In genomic region chr9:63613569-63613968, GRCm38 (mm10) we compare ENCODE assay signal across 9 mouse cellular contexts. TPM values are rescaled to one million over a fixed set of nuclear protein-coding genes. Genes with fewer than 3 reads are reported as not detected.
DNase-seq lines count a peak whose midpoint lies in the region; ATAC-seq lines count a peak whose summit lies in the region.
"Had no signal": no experiment of that assay in that cellular context is flagged by ENCODE, and none has a peak within 500 bp of the region (broad histone marks: within the 10 kb centered on the region; RNA-seq: fewer than 3 reads in every experiment).

No protein-coding gene starts in this region.

- peaks cover 28% of the 10 kb centered on the region for H3K36me3 ChIP-seq in liver, embryonic 12.5 days
- H3K36me3 ChIP-seq in hindbrain, embryonic 14.5 days (replicated peaks; ENCODE audit: control insufficient read depth, insufficient read depth): peaks cover 20% of the 10 kb centered on the region

- no peak for ATAC-seq in liver, embryonic 12.5 days
- ATAC-seq in hindbrain, embryonic 14.5 days (ENCODE audit: low FRiP score): no peak
- ATAC-seq in megakaryocyte-erythroid progenitor cell, adult 5-6 weeks (replicated peaks; ENCODE audit: low FRiP score, low TSS enrichment, poor library complexity, severe bottlenecking): peak; percentile 56

- no peak for DNase-seq in liver
- no peak for DNase-seq in hindbrain, embryonic 14.5 days (ENCODE audit: low spot score)
- no peak for DNase-seq in yolk sac, embryonic 10.5 days (ENCODE audit: low spot score)
- DNase-seq in adrenal gland, adult 2 months: no peak
- DNase-seq: cerebellum, adult 9-10 months had no signal

- 45% methylated on average over 1 of the region's 1 CpGs for WGBS in liver, embryonic 12.5 days (ENCODE audit: insufficient replicate concordance)
- 43% methylated on average over 1 of the region's 1 CpGs for WGBS in hindbrain, embryonic 14.5 days

- no peak overlapping the region for H3K4me3 ChIP-seq in liver, embryonic 12.5 days
- H3K4me3 ChIP-seq in brown adipose tissue, adult 24 weeks (ENCODE audit: insufficient read depth, low read depth, low read length): no peak overlapping the region
- H3K4me3 ChIP-seq in hindbrain, embryonic 14.5 days (replicated peaks; ENCODE audit: low read length): no peak overlapping the region

- H3K9me3 ChIP-seq in liver, embryonic 12.5 days (replicated peaks): no peaks in the 10 kb centered on the region
- H3K9me3 ChIP-seq in hindbrain, embryonic 14.5 days (ENCODE audit: control insufficient read depth, low read length): no peaks in the 10 kb centered on the region

- peaks cover 47% of the 10 kb centered on the region for H3K4me1 ChIP-seq in liver, embryonic 12.5 days
- peaks cover 21% of the 10 kb centered on the region for H3K4me1 ChIP-seq in brown adipose tissue, adult 24 weeks (ENCODE audit: control insufficient read depth, insufficient read depth, insufficient read length, low read length)
- H3K4me1 ChIP-seq in hindbrain, embryonic 14.5 days (replicated peaks; ENCODE audit: control insufficient read depth, insufficient read depth, low read length): peaks cover 15% of the 10 kb centered on the region

- H3K27ac ChIP-seq in liver, embryonic 12.5 days: peak overlapping the region; percentile 5; the same call in 1 of the 2 replicates
- peak overlapping the region; percentile 32 for H3K27ac ChIP-seq in brown adipose tissue, adult 24 weeks (replicated peaks; ENCODE audit: low read depth, low read length)
- no peak overlapping the region for H3K27ac ChIP-seq in hindbrain, embryonic 14.5 days

- no peaks in the 10 kb centered on the region for H3K27me3 ChIP-seq in liver, embryonic 12.5 days (replicated peaks)
- H3K27me3 ChIP-seq in hindbrain, embryonic 14.5 days (ENCODE audit: control insufficient read depth, insufficient read depth, low read length): no peaks in the 10 kb centered on the region

- H3K4me2 ChIP-seq in liver, embryonic 12.5 days: no peak overlapping the region
- 0 out of 2 replicates have a peak overlapping the region, but pooled peaks have one; percentile 13 for H3K4me2 ChIP-seq in hindbrain, embryonic 14.5 days (replicated peaks)

- peak overlapping the region; percentile 9; the same call in 1 of the 2 replicates for H3K9ac ChIP-seq in liver, embryonic 12.5 days
- H3K9ac ChIP-seq in hindbrain, embryonic 14.5 days: no peak overlapping the region

RNA-seq across cellular contexts. Expression of gene Aagab, which starts 11.1 kb away (rescaled TPM):
- polyA plus RNA-seq in liver, embryonic 12.5 days (2016; fragmentation: Nextera tagmentation; extraction: Ambion mirVana): 25.3 and 26.2 TPM in 2 replicates
- 9.2 and 12.3 TPM in 2 replicates for polyA plus RNA-seq in brown adipose tissue, adult 24 weeks (2012; ENCODE audit: insufficient read depth, insufficient read length, missing spikeins)
- 59.2 and 66.6 TPM in 2 replicates for polyA plus RNA-seq in hindbrain, embryonic 14.5 days (2014; fragmentation: Nextera tagmentation; extraction: Ambion mirVana)
- 21.4 and 22.3 TPM in 2 replicates for total RNA-seq in megakaryocyte-erythroid progenitor cell, adult 5-6 weeks (2014; fragmentation: Nextera tagmentation)
- 18.1 and 40.3 TPM in 2 replicates for total RNA-seq in megakaryocyte-erythroid progenitor cell, adult 5-6 weeks (2017)
- 10 to 100 TPM; 21.9 to 32.3 TPM for total RNA-seq in adrenal gland, adult 2 months (2021)
- polyA plus RNA-seq in adrenal gland, adult 2 months (2012; rRNA removed): 11.8 and 14.1 TPM in 2 replicates

RNA-seq across cellular contexts. Expression of gene Iqch, which starts 11.3 kb away (rescaled TPM):
- polyA plus RNA-seq in liver, embryonic 12.5 days (2016; fragmentation: Nextera tagmentation; extraction: Ambion mirVana): not detected in 2 replicates
- polyA plus RNA-seq in brown adipose tissue, adult 24 weeks (2012; ENCODE audit: insufficient read depth, insufficient read length, missing spikeins): not detected in 2 replicates
- 0.21 and 0.37 TPM in 2 replicates for polyA plus RNA-seq in hindbrain, embryonic 14.5 days (2014; fragmentation: Nextera tagmentation; extraction: Ambion mirVana)
- 0.07 TPM in 1 of 2 replicates, not detected in the other for total RNA-seq in megakaryocyte-erythroid progenitor cell, adult 5-6 weeks (2014; fragmentation: Nextera tagmentation)
- not detected in 2 replicates for total RNA-seq in megakaryocyte-erythroid progenitor cell, adult 5-6 weeks (2017)
- total RNA-seq in adrenal gland, adult 2 months (2021): under 1 TPM in 1 of 2 experiments, not detected in 1; 0.12 TPM
- not detected in 2 replicates for polyA plus RNA-seq in adrenal gland, adult 2 months (2012; rRNA removed)
- polyA plus RNA-seq: large intestine, adult 2 months had no signal
